Mouse (Mus musculus) erythroblast, embryonic 14.5 days (primary cell): ENCODE measurements around the gene Mindy4.

Experiments
- GATA1 ChIP-seq: IDR thresholded peaks from 2 replicates; pipeline ENCODE4 v1.6.1; 2012; ENCODE audit warnings: low read length, inconsistent platforms, mixed read lengths
- TAL1 ChIP-seq: IDR thresholded peaks from 3 replicates; pipeline ENCODE4 v1.6.1; 2012; ENCODE audit warnings: low read length, inconsistent platforms, mixed read lengths

GRCm38 (mm10) chr6:55328179-55328578 lies 125.0 kb downstream of the Mindy4 start:
- TF ChIP-seq TAL1 (no peak), GATA1 (no peak)
